Mouse (Mus musculus) embryonic facial prominence, embryonic 11.5 days (tissue): ENCODE measurements around the gene Pgghg. TPM values are rescaled to one million over a fixed set of nuclear protein-coding genes. Genes with fewer than 3 reads are reported as not detected.
"Not testable (repeated sequence)": the region's sequence is repeated elsewhere in the genome, so short reads cannot be mapped to it uniquely, and the experiment has no call there.

Source experiments
- ATAC-seq: fragments of 200-750 bp; cut with Nextera tagmentation; replicated peaks from 2 replicates; pipeline ENCODE4 v1.8.0; 2017; ENCODE audit warnings: low read depth; ENCODE audit not compliant: insufficient number of reproducible peaks, low FRiP score, low TSS enrichment
- DNase-seq: peaks from one replicate; pipeline ENCODE4 v3.0.0-alpha.2; 2015; ENCODE audit warnings: low spot score
- H3K27ac ChIP-seq: fragments of 300-500 bp; sonication (generic); replicated peaks from 2 replicates; pipeline ENCODE4 v1.5.1; 2014; ENCODE audit warnings: mild to moderate bottlenecking, low read depth, low read length, control low read depth
- H3K27me3 ChIP-seq: fragments of 300-500 bp; sonication (generic); 2 replicates; pipeline ENCODE4 v1.6.1; 2014; ENCODE audit warnings: mild to moderate bottlenecking, low read length, moderate library complexity, mixed read lengths; ENCODE audit not compliant: control insufficient read depth, insufficient read depth
- H3K36me3 ChIP-seq: fragments of 300-500 bp; sonication (generic); replicated peaks from 2 replicates; pipeline ENCODE4 v1.6.1; 2014; ENCODE audit warnings: low read depth, mild to moderate bottlenecking, low read length, moderate library complexity, mixed read lengths; ENCODE audit not compliant: control insufficient read depth, insufficient read depth
- H3K4me1 ChIP-seq: fragments of 300-500 bp; sonication (generic); 2 replicates; pipeline ENCODE4 v1.6.1; 2014; ENCODE audit warnings: low read length, mixed read lengths; ENCODE audit not compliant: control insufficient read depth, insufficient read depth
- H3K4me2 ChIP-seq: fragments of 300-500 bp; sonication (generic); 2 replicates; pipeline ENCODE4 v1.6.1; 2014; ENCODE audit warnings: low read depth, mild to moderate bottlenecking, control low read depth, low read length, moderate library complexity
- H3K4me3 ChIP-seq: fragments of 300-500 bp; sonication (generic); 2 replicates; pipeline ENCODE4 v1.5.1; 2014; ENCODE audit warnings: low read depth, low read length, control low read depth
- H3K9ac ChIP-seq: fragments of 300-500 bp; sonication (generic); replicated peaks from 2 replicates; pipeline ENCODE4 v1.6.1; 2014; ENCODE audit warnings: mild to moderate bottlenecking, control low read depth, low read length
- H3K9me3 ChIP-seq: fragments of 300-500 bp; sonication (generic); replicated peaks from 2 replicates; pipeline ENCODE4 v1.6.1; 2016; ENCODE audit warnings: mild to moderate bottlenecking, low read length, inconsistent platforms, mixed read lengths; ENCODE audit not compliant: control insufficient read depth
- WGBS: fragments of 180-500 bp; shearing (Covaris S2); extraction: QIAGEN DNeasy Blood & Tissue Kit; methylation state at CpG from one replicate; pipeline ENCODE4 v1.1.7; 2014; 5-methylcytosine and 5-hydroxymethylcytosine counted together
- polyA plus RNA-seq: library from polyadenylated mRNA; unstranded; fragments of >200 nt; fragmentation: Nextera tagmentation; extraction: Ambion mirVana; gene quantifications from 2 replicates; pipeline ENCODE4 v1.2.1, GENCODE M21; 2014

Gene Pgghg
- polyA plus RNA-seq, 1 experiment from 2014 or later = 12.4 TPM

DNA sequence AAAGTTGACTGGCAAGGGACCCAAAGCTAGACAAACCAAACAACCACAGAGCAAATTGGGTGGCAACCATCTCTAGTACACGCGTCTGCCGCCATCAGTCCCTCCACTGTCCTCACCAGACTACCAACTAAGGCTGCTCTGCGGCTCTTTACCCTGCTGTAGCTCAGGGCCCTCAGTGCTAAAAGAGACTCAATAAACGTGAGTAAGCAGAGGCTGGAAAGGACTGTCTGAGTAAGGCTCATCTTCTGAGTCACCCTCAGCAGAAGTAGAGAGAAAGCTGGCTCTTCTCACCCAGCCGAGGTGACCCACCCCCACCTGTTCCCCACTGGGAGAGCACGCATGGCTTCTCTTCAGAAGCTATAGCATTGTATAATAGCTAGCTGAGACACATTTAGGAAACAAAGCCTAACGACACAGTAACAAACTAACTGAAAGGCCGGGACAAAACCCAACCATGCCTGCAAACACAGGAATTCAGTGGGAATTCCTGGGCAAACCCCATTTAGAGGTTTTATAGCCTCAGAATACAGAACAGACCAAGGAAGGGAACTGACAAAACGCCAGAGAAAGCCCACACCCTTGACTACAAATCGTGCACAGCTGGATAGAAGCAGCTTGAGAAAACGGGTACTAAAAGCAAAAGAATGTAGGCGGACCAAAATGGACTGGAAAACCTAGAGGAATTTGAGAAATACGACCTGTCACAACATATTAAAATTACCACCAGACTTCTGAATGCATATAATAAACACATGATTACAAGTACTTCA lies 32.4 kb downstream of the Pgghg start:
- H3K36me3 ChIP-seq = no peaks in the 10 kb centered on the region
- no peak overlapping the region for H3K9ac ChIP-seq
- no peak for DNase-seq
- H3K27ac ChIP-seq = no peak overlapping the region
- no peak overlapping the region for H3K4me2 ChIP-seq
- no peaks in the 10 kb centered on the region for H3K27me3 ChIP-seq
- peaks cover 3% of the 10 kb centered on the region; the same call in 1 of the 2 replicates for H3K4me1 ChIP-seq
- ATAC-seq = no peak
- no peaks in the 10 kb centered on the region for H3K9me3 ChIP-seq
- WGBS = 33% methylated on average over 14 of the region's 14 CpGs
- no peak overlapping the region for H3K4me3 ChIP-seq

DNA sequence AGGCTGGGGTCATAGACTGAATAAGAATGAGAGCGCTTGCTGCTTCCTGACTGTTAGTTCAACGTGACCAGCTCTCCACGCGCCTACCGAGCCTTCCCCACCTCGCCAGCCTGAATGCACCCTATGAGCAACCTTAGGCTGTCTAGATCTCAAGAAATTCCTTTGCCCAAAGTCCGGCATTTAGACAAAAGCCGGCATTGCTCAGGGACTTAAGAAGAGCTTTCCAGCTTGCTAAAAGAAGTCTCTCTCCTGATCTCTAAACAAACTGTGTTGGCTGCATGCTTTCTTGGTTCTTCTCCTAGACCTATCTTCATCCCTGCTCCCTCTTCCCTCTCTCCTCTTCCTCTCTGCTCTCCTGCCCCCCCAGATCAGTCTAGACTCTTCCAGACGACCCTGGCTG lies 33.7 kb downstream of the Pgghg start:
- DNase-seq (no peak), ATAC-seq (no peak)

DNA sequence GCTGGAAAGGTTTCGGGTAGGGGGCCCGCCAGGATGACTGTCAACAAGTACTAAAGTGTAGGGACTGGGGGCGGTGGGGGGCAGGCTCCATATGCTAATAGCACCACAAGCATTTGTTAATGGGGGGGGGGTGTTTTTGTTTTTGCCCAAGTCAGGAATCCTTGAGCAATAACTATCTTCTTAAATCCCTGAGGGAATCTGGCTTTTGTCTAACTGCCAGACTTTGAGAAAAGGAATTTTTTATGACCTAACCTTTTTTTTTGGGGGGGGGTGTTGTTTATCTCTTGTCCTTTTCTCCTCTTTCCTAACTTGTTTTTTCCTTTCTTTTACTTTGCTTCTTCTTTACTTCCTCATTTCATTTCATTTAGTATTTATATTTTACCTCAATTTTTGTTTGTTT lies 34.3 kb downstream of the Pgghg start:
- H3K4me1 ChIP-seq = no peaks in the 10 kb centered on the region

More for the DNA sequence above, 33.7 kb downstream of the Pgghg start:
- no peak overlapping the region for H3K4me2 ChIP-seq
- no peak overlapping the region for H3K4me3 ChIP-seq
- H3K9ac ChIP-seq = no peak overlapping the region
- H3K9me3 ChIP-seq = no peaks in the 10 kb centered on the region
- no peak overlapping the region for H3K27ac ChIP-seq
- 11% methylated on average over 9 of the region's 9 CpGs for WGBS
- H3K27me3 ChIP-seq = no peaks in the 10 kb centered on the region
- no peaks in the 10 kb centered on the region for H3K4me1 ChIP-seq
- no peaks in the 10 kb centered on the region for H3K36me3 ChIP-seq

DNA sequence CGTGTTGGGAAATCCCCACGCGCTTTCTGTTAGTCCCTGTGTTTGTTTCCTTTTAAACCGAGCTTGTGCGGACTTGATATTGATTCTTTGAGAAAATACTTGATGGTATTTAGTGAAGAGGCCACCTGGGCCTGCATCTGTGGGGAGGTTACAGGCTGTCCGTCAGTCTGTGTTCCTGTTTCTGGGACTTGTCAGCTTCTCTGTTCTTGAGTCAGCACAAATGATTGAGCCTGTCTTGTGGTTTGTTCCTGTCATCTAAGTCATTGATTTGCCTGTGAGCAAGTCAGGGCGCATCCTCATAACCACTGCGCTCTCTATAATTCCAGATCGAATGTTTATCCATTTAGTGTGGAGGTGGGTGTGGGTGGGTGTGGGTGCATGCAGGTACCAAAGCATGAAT lies 35.5 kb downstream of the Pgghg start:
- not testable (repeated sequence) for H3K4me2 ChIP-seq, H3K36me3 ChIP-seq, H3K4me3 ChIP-seq, ATAC-seq, H3K9ac ChIP-seq, H3K27me3 ChIP-seq, H3K4me1 ChIP-seq, DNase-seq, H3K9me3 ChIP-seq, H3K27ac ChIP-seq
- whole genome bisulfite sequencing = 90% methylated on average over 9 of the region's 9 CpGs

More for the DNA sequence above, 34.3 kb downstream of the Pgghg start:
- 21% methylated on average over 3 of the region's 3 CpGs for WGBS
- H3K9me3 ChIP-seq = no peaks in the 10 kb centered on the region
- H3K27me3 ChIP-seq = no peaks in the 10 kb centered on the region
- no peak for ATAC-seq
- no peak overlapping the region for H3K4me2 ChIP-seq
- no peaks in the 10 kb centered on the region for H3K36me3 ChIP-seq
- H3K27ac ChIP-seq = no peak overlapping the region
- H3K9ac ChIP-seq = no peak overlapping the region
- no peak for DNase-seq
- no peak overlapping the region for H3K4me3 ChIP-seq

DNA sequence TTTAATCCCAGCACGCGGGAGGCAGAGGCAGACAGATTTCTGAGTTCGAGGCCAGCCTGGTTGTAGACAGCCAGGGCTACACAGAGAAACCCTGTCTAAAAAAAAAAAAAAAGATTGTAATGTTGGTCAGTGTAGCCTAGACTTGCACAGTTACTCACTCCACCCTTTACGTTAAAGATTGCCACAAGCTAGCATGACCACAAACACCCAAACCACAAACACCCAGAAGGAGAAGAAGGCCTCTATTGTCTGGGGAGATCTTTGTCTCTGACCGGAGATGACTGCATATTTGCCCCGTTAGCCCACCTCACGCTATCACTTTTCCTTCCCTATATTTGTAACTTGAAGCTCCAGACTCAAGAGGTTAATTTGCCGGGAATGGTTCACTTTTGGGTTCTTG lies 40.5 kb downstream of the Pgghg start:
- Histone ChIP-seq H3K36me3 (no peaks in the 10 kb centered on the region), H3K9ac (no peak overlapping the region), H3K27me3 (no peaks in the 10 kb centered on the region), H3K9me3 (no peaks in the 10 kb centered on the region), H3K27ac (no peak overlapping the region), H3K4me3 (no peak overlapping the region), H3K4me2 (no peak overlapping the region), H3K4me1 (no peaks in the 10 kb centered on the region)
- WGBS = 86% methylated on average over 8 of the region's 8 CpGs
- ATAC-seq (no peak), DNase-seq (no peak)

DNA sequence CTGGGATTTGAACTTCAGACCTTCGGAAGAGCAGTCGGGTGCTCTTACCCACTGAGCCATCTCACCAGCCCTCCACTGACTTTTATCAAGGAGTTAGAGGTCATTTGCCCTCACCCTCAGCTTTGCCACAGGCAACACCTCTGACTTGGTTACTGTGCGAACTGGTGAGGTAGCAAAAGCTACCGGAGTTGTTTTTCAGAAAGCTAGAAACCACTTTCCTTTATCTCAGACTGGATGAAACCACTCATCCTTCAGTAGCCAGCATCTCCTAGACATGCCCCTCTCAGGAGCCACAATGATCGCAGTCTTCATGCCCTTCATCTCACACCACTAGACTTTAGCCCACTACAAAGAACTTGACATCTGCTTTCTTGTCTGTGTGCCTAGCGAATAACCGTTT lies 41.8 kb downstream of the Pgghg start:
- Histone ChIP-seq H3K27ac (no peak overlapping the region), H3K4me3 (no peak overlapping the region), H3K4me2 (no peak overlapping the region), H3K36me3 (no peaks in the 10 kb centered on the region), H3K9ac (no peak overlapping the region), H3K4me1 (no peaks in the 10 kb centered on the region), H3K27me3 (no peaks in the 10 kb centered on the region), H3K9me3 (no peaks in the 10 kb centered on the region)
- 91% methylated on average over 7 of the region's 7 CpGs for WGBS
- no peak for ATAC-seq
- no peak for DNase-seq

DNA sequence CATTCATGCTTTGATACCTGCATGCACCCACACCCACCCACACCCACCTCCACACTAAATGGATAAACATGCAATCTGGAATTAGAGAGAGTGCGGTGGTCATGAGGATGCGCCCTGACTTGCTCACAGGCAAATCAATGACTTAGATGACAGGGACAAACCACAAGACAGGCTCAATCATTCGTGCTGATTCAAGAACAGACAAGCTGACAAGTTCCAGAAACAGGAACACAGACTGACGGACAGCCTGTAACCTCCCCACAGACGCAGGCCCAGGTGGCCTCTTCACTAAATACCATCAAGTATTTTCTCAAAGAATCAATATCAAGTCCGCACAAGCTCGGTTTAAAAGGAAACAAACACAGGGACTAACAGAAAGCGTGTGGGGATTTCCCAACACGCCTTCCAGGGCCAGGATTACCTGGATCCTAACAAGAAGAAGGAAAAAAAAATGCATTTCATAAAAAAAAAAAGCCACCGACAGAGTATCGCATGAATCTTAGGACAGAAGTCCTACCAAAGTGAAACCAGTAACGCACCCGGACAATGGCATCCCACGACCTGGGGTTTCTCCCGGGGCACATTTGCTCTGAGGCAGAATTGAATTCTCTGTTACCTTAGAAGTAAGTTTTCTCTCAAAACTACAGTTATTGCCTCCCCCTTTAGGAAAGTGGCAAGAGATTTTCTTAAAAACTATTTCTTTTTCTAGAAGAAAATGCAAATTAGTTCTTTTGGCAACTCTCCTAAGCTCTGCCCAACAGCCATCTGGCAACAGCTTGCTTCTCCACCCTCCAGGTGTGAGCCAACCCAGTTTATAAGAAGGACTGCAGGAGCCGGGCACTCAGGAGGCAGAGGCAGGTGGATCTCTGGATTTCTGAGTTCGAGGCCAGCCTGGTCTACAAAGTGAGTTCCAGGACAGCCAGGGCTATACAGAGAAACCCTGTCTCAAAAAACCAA lies 46.3 kb downstream of the Pgghg start:
- WGBS = 85% methylated on average over 17 of the region's 17 CpGs

DNA sequence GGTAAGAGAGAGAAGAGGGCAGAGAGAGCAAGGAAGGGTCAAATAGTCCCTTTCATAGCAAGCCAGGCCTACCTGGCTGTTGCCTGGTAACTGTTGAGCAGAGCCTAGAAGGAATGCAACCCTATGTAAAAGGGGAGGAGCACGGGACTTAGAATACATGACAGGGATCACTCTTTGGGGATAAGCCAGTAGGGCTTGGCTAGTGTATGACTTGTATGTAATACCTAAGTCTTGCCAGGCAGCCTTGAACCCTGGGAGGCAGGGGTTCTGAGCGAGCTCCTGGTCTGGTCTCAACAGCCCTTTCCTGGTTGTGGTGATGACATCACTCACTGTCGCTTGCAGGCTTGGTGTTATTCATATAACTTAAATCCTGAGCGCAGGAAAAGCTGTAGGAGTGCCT lies 47.8 kb downstream of the Pgghg start:
- Histone ChIP-seq H3K36me3 (no peaks in the 10 kb centered on the region), H3K4me1 (no peaks in the 10 kb centered on the region), H3K4me3 (no peak overlapping the region), H3K9ac (no peak overlapping the region), H3K4me2 (no peak overlapping the region), H3K9me3 (no peaks in the 10 kb centered on the region), H3K27ac (no peak overlapping the region), H3K27me3 (no peaks in the 10 kb centered on the region)
- ATAC-seq (no peak), DNase-seq (no peak)
- 80% methylated on average over 4 of the region's 4 CpGs for WGBS

More for the DNA sequence above, 46.3 kb downstream of the Pgghg start:
- no peak for DNase-seq
- Histone ChIP-seq H3K4me3 (no peak overlapping the region), H3K9me3 (no peaks in the 10 kb centered on the region), H3K27me3 (no peaks in the 10 kb centered on the region), H3K9ac (no peak overlapping the region), H3K27ac (no peak overlapping the region), H3K36me3 (no peaks in the 10 kb centered on the region), H3K4me2 (no peak overlapping the region), H3K4me1 (no peaks in the 10 kb centered on the region)
- no peak for ATAC-seq
